18 mouse cellular contexts compared by ENCODE assay signal in the genomic region with DNA sequence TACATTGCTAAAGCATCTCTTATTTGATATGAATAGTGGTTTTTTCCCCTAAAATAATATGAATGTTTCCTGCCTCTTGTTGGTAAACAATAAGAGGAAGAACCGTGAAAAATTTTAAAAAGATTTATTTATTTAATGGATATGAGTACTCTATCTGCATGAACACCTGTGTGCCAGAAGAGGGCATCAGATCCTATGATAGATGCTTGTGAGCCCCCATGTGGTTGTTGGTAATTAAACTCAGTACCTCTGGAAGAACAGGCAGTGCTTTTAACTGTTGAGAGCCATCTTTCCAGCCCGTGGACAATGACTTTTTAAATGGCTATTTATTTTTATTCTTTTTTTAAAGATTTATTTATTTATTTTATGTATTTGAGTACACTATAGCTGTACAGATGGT. TPM values are rescaled to one million over a fixed set of nuclear protein-coding genes. Genes with fewer than 3 reads are reported as not detected.
A peak's percentile ranks its signal among the peaks of the same experiment; 100 is the strongest.
DNase-seq lines count a peak whose midpoint lies in the region; ATAC-seq and TF ChIP-seq lines count a peak whose summit lies in the region.
"Had no signal": no experiment of that assay in that cellular context is flagged by ENCODE, and none has a peak within 500 bp of the region (broad histone marks: within the 10 kb centered on the region; RNA-seq: fewer than 3 reads in every experiment).

No protein-coding gene starts in this region.

- peak; percentile 56 for DNase-seq in CD4-positive, CD25-positive, alpha-beta regulatory T cell, adult 2 months (ENCODE audit: low read depth, low spot score)
- no peak for DNase-seq in layer of hippocampus, adult 2 months (ENCODE audit: low spot score in 2 of 2)
- no peak for DNase-seq in layer of hippocampus, adult 18-20 months (ENCODE audit: low spot score in 2 of 2)
- DNase-seq in thymus, postnatal 14 days = peak; percentile 26
- no peak for DNase-seq in thymus, postnatal 10 days (ENCODE audit: low spot score in 2 of 2)
- DNase-seq in stomach, postnatal 0 days (ENCODE audit: low spot score) = no peak
- DNase-seq in yolk sac, embryonic 10.5 days (ENCODE audit: low spot score) = no peak
- DNase-seq: adrenal gland, postnatal 10 days; cerebellum, adult 11 months; cerebellum, postnatal 36 days; kidney, adult 8-10 months; kidney, postnatal 4 days; lung, postnatal 14 days had no signal

- H3K27ac ChIP-seq in layer of hippocampus, adult 2 months = no peak overlapping the region
- H3K27ac ChIP-seq in stomach, postnatal 0 days (replicated peaks) = no peak overlapping the region
- H3K27ac ChIP-seq: hindbrain, embryonic 14.5 days; midbrain, embryonic 10.5 days had no signal

- ATAC-seq in CD4-positive, CD25-positive, alpha-beta regulatory T cell, adult 4 months = no peak
- no peak for ATAC-seq in stomach, postnatal 0 days (ENCODE audit: low FRiP score, low TSS enrichment)
- ATAC-seq: forebrain, embryonic 14.5 days had no signal

- TF ChIP-seq CTCF in layer of hippocampus, adult 2 months (conservative IDR thresholded peaks at IDR 0.05) = peak; percentile 66
- TF ChIP-seq CTCF in stomach, postnatal 0 days (IDR thresholded peaks at IDR 0.05; ENCODE audit: low read depth) = peak; percentile 49

- TF ChIP-seq EP300 in stomach, postnatal 0 days (optimal IDR thresholded peaks at IDR 0.05) = no peak

- WGBS in stomach, postnatal 0 days = 85% methylated on average over 2 of the region's 2 CpGs

- H3K27me3 ChIP-seq in stomach, postnatal 0 days (ENCODE audit: control insufficient read depth, insufficient read depth, low read length) = no peaks in the 10 kb centered on the region

- H3K4me1 ChIP-seq in stomach, postnatal 0 days (replicated peaks; ENCODE audit: control insufficient read depth, insufficient read depth) = no peaks in the 10 kb centered on the region

- H3K36me3 ChIP-seq in stomach, postnatal 0 days (ENCODE audit: control insufficient read depth, insufficient read depth, low read length) = no peaks in the 10 kb centered on the region

- H3K9ac ChIP-seq in stomach, postnatal 0 days (ENCODE audit: low read length) = no peak overlapping the region
- H3K9ac ChIP-seq: hindbrain, embryonic 14.5 days had no signal

- H3K4me3 ChIP-seq in layer of hippocampus, adult 2 months = no peak overlapping the region
- H3K4me3 ChIP-seq in stomach, postnatal 0 days (ENCODE audit: low read depth, low read length) = no peak overlapping the region
- H3K4me3 ChIP-seq: midbrain, embryonic 10.5 days had no signal

- H3K9me3 ChIP-seq in stomach, postnatal 0 days (ENCODE audit: control insufficient read depth, low read length) = no peaks in the 10 kb centered on the region
- H3K9me3 ChIP-seq: midbrain, embryonic 10.5 days had no signal

- no peak overlapping the region for H3K4me2 ChIP-seq in stomach, postnatal 0 days (replicated peaks; ENCODE audit: low read depth)
- H3K4me2 ChIP-seq: hindbrain, embryonic 14.5 days; liver, embryonic 11.5 days had no signal

RNA-seq across cellular contexts. Expression of gene Rcor1, which starts 5.7 kb away (rescaled TPM):
- 10 to 100 TPM; 11.7 to 16.0 TPM for polyA plus RNA-seq in CD4-positive, CD25-positive, alpha-beta regulatory T cell, adult 4 months (2017; shearing (Covaris generic))
- total RNA-seq in layer of hippocampus, adult 2 months (2021) = 10 to 100 TPM; 15.6 to 19.3 TPM
- total RNA-seq in layer of hippocampus, adult 18-20 months (2021) = 10 to 100 TPM; 16.9 to 17.2 TPM
- 7.9 and 10.5 TPM in 2 replicates for polyA plus RNA-seq in stomach, postnatal 0 days (2015; fragmentation: Nextera tagmentation; extraction: Ambion mirVana)

Comparison
In these comparisons a context has a peak if more than half of its experiments do, and no peak if none do; other contexts are left out.
1. DNase-seq: peak in CD4-positive, CD25-positive, alpha-beta regulatory T cell, adult 2 months (single experiment) and thymus, postnatal 14 days (single experiment); none in layer of hippocampus, adult 2 months (0 of 2), layer of hippocampus, adult 18-20 months (0 of 2), thymus, postnatal 10 days (0 of 2), stomach, postnatal 0 days (single experiment) and yolk sac, embryonic 10.5 days (single experiment).